Comparison of ENCODE assay signal across 28 mouse cellular contexts in the genomic region with DNA sequence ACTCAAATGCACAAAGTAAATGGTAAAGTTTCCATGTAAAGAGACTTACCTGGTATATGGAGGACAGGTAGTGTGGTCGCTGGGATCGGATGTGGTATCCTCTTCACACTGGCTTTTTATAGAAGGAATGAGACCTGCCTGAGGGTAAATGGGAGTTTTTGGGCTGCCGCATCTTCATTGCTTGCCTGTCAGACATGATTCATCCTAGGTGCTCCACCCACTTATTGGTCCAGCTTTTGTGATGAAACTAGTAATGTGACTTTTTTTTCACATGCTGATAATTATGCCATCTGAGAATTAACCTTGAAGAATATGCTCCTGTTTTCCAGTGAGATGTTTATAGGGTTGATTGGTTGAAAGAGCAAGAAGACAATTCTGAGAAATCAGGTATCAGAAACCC. TPM values are rescaled to one million over a fixed set of nuclear protein-coding genes. Genes with fewer than 3 reads are reported as not detected.
DNase-seq lines count a peak whose midpoint lies in the region; ATAC-seq and TF ChIP-seq lines count a peak whose summit lies in the region.
"Had no signal": no experiment of that assay in that cellular context is flagged by ENCODE, and none has a peak within 500 bp of the region (broad histone marks: within the 10 kb centered on the region; RNA-seq: fewer than 3 reads in every experiment).

Gene Sprr1b, minus strand, starts transcription at position 101 of the 400 bp plus-strand sequence.

- TF ChIP-seq POLR2A in lung, adult 2 months (IDR thresholded peaks at IDR 0.05; ENCODE audit: borderline replicate concordance, extremely low read depth, low read depth, low read length), result no peak

- H3K27ac ChIP-seq in embryonic facial prominence, embryonic 14.5 days (replicated peaks; ENCODE audit: low read depth, low read length), result no peak within 1 kb of the TSS
- no peak within 1 kb of the TSS for H3K27ac ChIP-seq in embryonic facial prominence, embryonic 10.5 days (replicated peaks)
- H3K27ac ChIP-seq in lung, postnatal 0 days (ENCODE audit: low read length), result no peak within 1 kb of the TSS
- H3K27ac ChIP-seq: embryonic facial prominence, embryonic 12.5 days; forebrain, embryonic 13.5 days; forebrain, embryonic 15.5 days had no signal

- H3K36me3 ChIP-seq in embryonic facial prominence, embryonic 14.5 days (ENCODE audit: control insufficient read depth, insufficient read depth, low read length), result no peaks in the 10 kb centered on the region
- H3K36me3 ChIP-seq in embryonic facial prominence, embryonic 10.5 days (replicated peaks), result no peaks in the 10 kb centered on the region
- H3K36me3 ChIP-seq in lung, postnatal 0 days (ENCODE audit: insufficient read depth, low read length), result no peaks in the 10 kb centered on the region
- H3K36me3 ChIP-seq: embryonic facial prominence, embryonic 12.5 days; forebrain, embryonic 15.5 days; G1E had no signal

- H3K9ac ChIP-seq in embryonic facial prominence, embryonic 14.5 days (ENCODE audit: low read depth, low read length), result no peak within 1 kb of the TSS
- no peak within 1 kb of the TSS for H3K9ac ChIP-seq in lung, postnatal 0 days (replicated peaks; ENCODE audit: low read depth)
- H3K9ac ChIP-seq: embryonic facial prominence, embryonic 12.5 days; forebrain, embryonic 13.5 days; forebrain, embryonic 15.5 days; forebrain, postnatal 0 days had no signal

- H3K4me1 ChIP-seq in embryonic facial prominence, embryonic 14.5 days (ENCODE audit: control insufficient read depth, insufficient read depth, low read length), result no peaks in the 10 kb centered on the region
- no peaks in the 10 kb centered on the region for H3K4me1 ChIP-seq in embryonic facial prominence, embryonic 10.5 days
- H3K4me1 ChIP-seq in lung, adult 2 months (ENCODE audit: control insufficient read depth, insufficient read depth, low read length), result no peaks in the 10 kb centered on the region
- no peaks in the 10 kb centered on the region for H3K4me1 ChIP-seq in lung, postnatal 0 days (ENCODE audit: insufficient read depth, low read depth, low read length)
- H3K4me1 ChIP-seq: embryonic facial prominence, embryonic 12.5 days; forebrain, embryonic 13.5 days; forebrain, embryonic 15.5 days had no signal

- H3K4me2 ChIP-seq in embryonic facial prominence, embryonic 14.5 days (ENCODE audit: low read depth, low read length), result no peak within 1 kb of the TSS
- no peak within 1 kb of the TSS for H3K4me2 ChIP-seq in lung, postnatal 0 days (replicated peaks; ENCODE audit: low read depth, low read length)
- H3K4me2 ChIP-seq: embryonic facial prominence, embryonic 12.5 days; forebrain, embryonic 13.5 days; forebrain, embryonic 15.5 days had no signal

- no peak for TF ChIP-seq EP300 in lung, postnatal 0 days (IDR thresholded peaks at IDR 0.05)

- TF ChIP-seq CTCF in lung, adult 2 months (IDR thresholded peaks at IDR 0.05; ENCODE audit: insufficient read depth, low read length), result no peak
- TF ChIP-seq CTCF in lung, postnatal 0 days (IDR thresholded peaks at IDR 0.05), result no peak

- no peaks in the 10 kb centered on the region for H3K27me3 ChIP-seq in embryonic facial prominence, embryonic 14.5 days (replicated peaks; ENCODE audit: control insufficient read depth, insufficient read depth, low read length)
- no peaks in the 10 kb centered on the region for H3K27me3 ChIP-seq in embryonic facial prominence, embryonic 10.5 days (replicated peaks; ENCODE audit: low read depth, poor library complexity, severe bottlenecking)
- H3K27me3 ChIP-seq in lung, postnatal 0 days (replicated peaks; ENCODE audit: insufficient read depth, low read length), result no peaks in the 10 kb centered on the region
- H3K27me3 ChIP-seq: CH12.LX; embryonic facial prominence, embryonic 12.5 days; forebrain, embryonic 13.5 days; forebrain, embryonic 15.5 days; Patski had no signal

- H3K9me3 ChIP-seq in embryonic facial prominence, embryonic 14.5 days (ENCODE audit: control insufficient read depth, low read length), result no peaks in the 10 kb centered on the region
- no peaks in the 10 kb centered on the region for H3K9me3 ChIP-seq in embryonic facial prominence, embryonic 10.5 days
- no peaks in the 10 kb centered on the region for H3K9me3 ChIP-seq in lung, postnatal 0 days (ENCODE audit: low read length)
- H3K9me3 ChIP-seq: embryonic facial prominence, embryonic 12.5 days; forebrain, embryonic 13.5 days; forebrain, embryonic 15.5 days; G1E had no signal

- H3K4me3 ChIP-seq in embryonic facial prominence, embryonic 14.5 days (ENCODE audit: low read depth, low read length), result no peak within 1 kb of the TSS
- H3K4me3 ChIP-seq in embryonic facial prominence, embryonic 10.5 days, result no peak within 1 kb of the TSS
- H3K4me3 ChIP-seq in lung, adult 2 months (replicated peaks; ENCODE audit: extremely low read depth, low read depth, low read length), result no peak within 1 kb of the TSS
- no peak within 1 kb of the TSS for H3K4me3 ChIP-seq in lung, postnatal 0 days (ENCODE audit: low read depth, low read length)
- H3K4me3 ChIP-seq: embryonic facial prominence, embryonic 12.5 days; forebrain, embryonic 13.5 days; forebrain, embryonic 15.5 days had no signal

- DNase-seq in embryonic facial prominence, embryonic 14.5 days (ENCODE audit: low spot score), result no peak
- DNase-seq in embryonic facial prominence, embryonic 10.5 days (ENCODE audit: low spot score), result no peak
- DNase-seq in lung, adult 2 months, result no peak
- no peak for DNase-seq in lung, postnatal 0 days (ENCODE audit: low spot score)
- DNase-seq in adrenal gland, postnatal 25 days, result no peak
- DNase-seq: adrenal gland, adult 8-10 months; adrenal gland, postnatal 14 days; B cell, adult 2 months; cerebellum, adult 11 months; cerebellum, adult 18-20 months; cerebellum, adult 8-10 months; cerebellum, adult 9-11 months; cerebellum, postnatal 14 days; cerebellum, postnatal 36 days; embryo, embryonic 11 days; forebrain, postnatal 0 days had no signal

- 82% methylated on average over 3 of the region's 3 CpGs for WGBS in embryonic facial prominence, embryonic 14.5 days
- 92% methylated on average over 3 of the region's 3 CpGs for WGBS in embryonic facial prominence, embryonic 10.5 days
- WGBS in lung, adult 2 months, result 90% methylated on average over 3 of the region's 3 CpGs
- WGBS in lung, postnatal 0 days, result 91% methylated on average over 3 of the region's 3 CpGs

- ATAC-seq in embryonic facial prominence, embryonic 14.5 days (ENCODE audit: low read depth), result no peak
- ATAC-seq in lung, postnatal 0 days, result no peak
- ATAC-seq: activated CD4-positive, CD25-positive, alpha-beta regulatory T cell, adult 4 months; CD4-positive, CD25-positive, alpha-beta regulatory T cell, adult 4 months; forebrain, embryonic 13.5 days; forebrain, embryonic 15.5 days; forebrain, postnatal 0 days had no signal

RNA-seq across cellular contexts. Expression of gene Sprr1b, which starts in this region (rescaled TPM):
- polyA plus RNA-seq in embryonic facial prominence, embryonic 14.5 days (2014; fragmentation: Nextera tagmentation; extraction: Ambion mirVana), result 3.4 and 12.9 TPM in 2 replicates
- not detected in 2 replicates for polyA plus RNA-seq in embryonic facial prominence, embryonic 10.5 days (2016; fragmentation: Nextera tagmentation; extraction: Ambion mirVana)
- polyA plus RNA-seq in lung, adult 2 months (2012; rRNA removed), result 48.2 TPM in 1 of 2 replicates, not detected in the other
- polyA plus RNA-seq in lung, postnatal 0 days (2015; fragmentation: Nextera tagmentation; extraction: Ambion mirVana), result not detected in 2 replicates
- not detected in 2 replicates for total RNA-seq in adrenal gland, postnatal 25 days (2021)
- total RNA-seq: adrenal gland, adult 18-20 months; adrenal gland, adult 8-10 months; adrenal gland, postnatal 14 days; adrenal gland, postnatal 4 days; CH12.LX; common myeloid progenitor, adult 5-6 weeks; forebrain, postnatal 0 days; G1E had no signal
- polyA plus RNA-seq: activated CD4-positive, CD25-positive, alpha-beta regulatory T cell, adult 4 months; CD4-positive, CD25-positive, alpha-beta regulatory T cell, adult 4 months; embryonic facial prominence, embryonic 12.5 days; forebrain, embryonic 11.5 days; forebrain, embryonic 13.5 days; forebrain, embryonic 15.5 days; forebrain, postnatal 0 days; G1E had no signal
